Mouse (Mus musculus) hindbrain, embryonic 13.5 days (tissue): ENCODE measurements at regions not wholly inside any gene's neighbourhood (a gene's known extent, or its start where the extent isn't known, plus 50 kb on each side); places are given as distances from the start of the nearest gene placed in this dataset.

Source experiments
- ATAC-seq: fragments of 200-750 bp; cut with Nextera tagmentation; 2 replicates; pipeline ENCODE4 v1.8.0; 2017; ENCODE audit warnings: moderate TSS enrichment; ENCODE audit not compliant: low FRiP score
- H3K27ac ChIP-seq: fragments of 300-500 bp; sonication (generic); 2 replicates; pipeline ENCODE4 v1.5.1; 2015; ENCODE audit warnings: inconsistent platforms, mild to moderate bottlenecking, moderate library complexity
- H3K27me3 ChIP-seq: fragments of 300-500 bp; sonication (generic); 2 replicates; pipeline ENCODE4 v1.6.1; 2015; ENCODE audit warnings: mild to moderate bottlenecking, inconsistent platforms
- H3K36me3 ChIP-seq: fragments of 300-500 bp; sonication (generic); 2 replicates; pipeline ENCODE4 v1.6.1; 2015; ENCODE audit warnings: mild to moderate bottlenecking, inconsistent platforms
- H3K4me1 ChIP-seq: fragments of 300-500 bp; sonication (generic); replicated peaks from 2 replicates; pipeline ENCODE4 v1.6.1; 2015; ENCODE audit warnings: inconsistent platforms
- H3K4me2 ChIP-seq: fragments of 300-500 bp; sonication (generic); 2 replicates; pipeline ENCODE4 v1.6.1; 2015; ENCODE audit warnings: inconsistent platforms, mild to moderate bottlenecking, moderate library complexity
- H3K4me3 ChIP-seq: fragments of 300-500 bp; sonication (generic); 2 replicates; pipeline ENCODE4 v1.5.1; 2015; ENCODE audit warnings: mild to moderate bottlenecking, inconsistent platforms
- H3K9ac ChIP-seq: fragments of 300-500 bp; sonication (generic); 2 replicates; pipeline ENCODE4 v1.6.1; 2015; ENCODE audit warnings: mild to moderate bottlenecking, inconsistent platforms
- H3K9me3 ChIP-seq: fragments of 300-500 bp; sonication (generic); 2 replicates; pipeline ENCODE4 v1.6.1; 2016; ENCODE audit warnings: inconsistent platforms
- WGBS: fragments of 180-500 bp; shearing (Covaris S2); methylation state at CpG from one replicate; pipeline ENCODE4 v1.1.7; 2015; 5-methylcytosine and 5-hydroxymethylcytosine counted together

GRCm38 (mm10) chr17:64382894-64383293 lies 51.2 kb upstream of the Pja2 start:
- Histone ChIP-seq H3K9ac (no peak overlapping the region), H3K9me3 (no peaks in the 10 kb centered on the region)
- WGBS: 92% methylated on average over 6 of the region's 6 CpGs

DNA sequence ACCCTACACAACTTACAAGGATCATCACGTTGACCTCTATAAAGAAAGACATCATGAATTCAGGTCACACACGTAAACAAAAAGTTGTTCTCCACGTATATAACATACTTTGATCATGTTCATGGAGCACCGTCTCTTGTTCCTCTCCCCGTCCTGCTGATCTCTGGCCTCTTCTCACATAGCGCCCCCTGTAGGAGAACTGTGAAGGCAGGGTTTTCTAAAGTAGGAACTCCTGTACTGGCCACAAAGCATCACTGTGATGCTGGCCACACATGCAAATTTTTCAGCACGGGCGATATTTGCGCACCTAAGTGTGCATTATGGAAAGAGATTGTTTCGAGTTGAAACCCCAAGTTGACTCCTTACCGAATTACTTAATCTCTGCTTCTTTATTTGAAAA lies 51.9 kb upstream of the Pja2 start:
- ATAC-seq: no peak
- 89% methylated on average over 11 of the region's 11 CpGs for WGBS
- Histone ChIP-seq H3K9me3 (no peaks in the 10 kb centered on the region), H3K36me3 (no peaks in the 10 kb centered on the region), H3K27me3 (no peaks in the 10 kb centered on the region), H3K4me2 (no peak overlapping the region), H3K4me3 (no peak overlapping the region), H3K9ac (no peak overlapping the region), H3K27ac (no peak overlapping the region), H3K4me1 (no peaks in the 10 kb centered on the region)

More at GRCm38 (mm10) chr17:64382894-64383293, 51.2 kb upstream of the Pja2 start:
- no peaks in the 10 kb centered on the region for H3K36me3 ChIP-seq
- no peak overlapping the region for H3K27ac ChIP-seq
- H3K4me1 ChIP-seq: no peaks in the 10 kb centered on the region
- no peak for ATAC-seq
- H3K4me2 ChIP-seq: no peak overlapping the region
- H3K27me3 ChIP-seq: no peaks in the 10 kb centered on the region
- no peak overlapping the region for H3K4me3 ChIP-seq

DNA sequence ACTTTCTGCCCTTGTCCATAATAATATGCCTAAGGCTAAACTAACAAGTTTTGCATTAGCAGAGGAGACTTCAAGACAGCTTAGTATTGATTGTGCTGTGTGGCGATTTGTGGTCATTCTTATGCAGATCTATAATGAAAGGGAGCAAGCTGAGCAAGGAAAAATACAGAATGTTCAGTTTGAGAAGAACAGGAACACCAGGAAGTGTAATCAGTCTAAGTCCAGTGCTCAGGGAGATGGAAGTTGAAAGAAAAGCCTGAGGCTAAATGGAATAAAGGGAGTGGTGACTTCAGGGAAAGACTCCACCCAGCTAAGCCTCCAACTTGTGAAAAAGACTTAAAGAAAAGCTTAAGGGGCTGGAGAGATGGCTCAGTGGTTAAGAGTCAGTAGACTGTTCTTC lies 58.6 kb upstream of the Pja2 start:
- H3K36me3 ChIP-seq: no peaks in the 10 kb centered on the region
- H3K27ac ChIP-seq: no peak overlapping the region
- no peak for ATAC-seq
- H3K4me2 ChIP-seq: no peak overlapping the region
- no peaks in the 10 kb centered on the region for H3K9me3 ChIP-seq
- no peaks in the 10 kb centered on the region for H3K27me3 ChIP-seq
- no peak overlapping the region for H3K4me3 ChIP-seq
- no peaks in the 10 kb centered on the region for H3K4me1 ChIP-seq
- 71% methylated on average over 1 of the region's 1 CpGs for whole genome bisulfite sequencing
- no peak overlapping the region for H3K9ac ChIP-seq

- H3K9ac ChIP-seq: no peak overlapping the region
- no peak overlapping the region for H3K4me3 ChIP-seq
- H3K36me3 ChIP-seq: no peaks in the 10 kb centered on the region
- no peaks in the 10 kb centered on the region for H3K4me1 ChIP-seq
- H3K9me3 ChIP-seq: no peaks in the 10 kb centered on the region
- ATAC-seq: no peak
- no peaks in the 10 kb centered on the region for H3K27me3 ChIP-seq
- H3K27ac ChIP-seq: no peak overlapping the region
- 63% methylated on average over 12 of the region's 12 CpGs for WGBS
- no peak overlapping the region for H3K4me2 ChIP-seq
Measured at GRCm38 (mm10) chr17:64397254-64397897, 65.7 kb upstream of the Pja2 start.

- Histone ChIP-seq H3K36me3 (no peaks in the 10 kb centered on the region), H3K4me1 (no peaks in the 10 kb centered on the region), H3K4me2 (no peak overlapping the region), H3K9ac (no peak overlapping the region), H3K27me3 (no peaks in the 10 kb centered on the region), H3K4me3 (no peak overlapping the region), H3K9me3 (no peaks in the 10 kb centered on the region), H3K27ac (no peak overlapping the region)
- WGBS: 78% methylated on average over 9 of the region's 9 CpGs
- no peak for ATAC-seq
Measured at GRCm38 (mm10) chr17:64398114-64398692, 66.5 kb upstream of the Pja2 start.

GRCm38 (mm10) chr17:64398708-64399107 lies 67.0 kb upstream of the Pja2 start:
- no peaks in the 10 kb centered on the region for H3K27me3 ChIP-seq
- no peaks in the 10 kb centered on the region for H3K9me3 ChIP-seq
- H3K27ac ChIP-seq: no peak overlapping the region
- H3K36me3 ChIP-seq: no peaks in the 10 kb centered on the region
- no peak overlapping the region for H3K4me3 ChIP-seq
- H3K4me1 ChIP-seq: no peaks in the 10 kb centered on the region
- WGBS: 78% methylated on average over 3 of the region's 3 CpGs
- H3K9ac ChIP-seq: no peak overlapping the region
- H3K4me2 ChIP-seq: no peak overlapping the region
- no peak for ATAC-seq

GRCm38 (mm10) chr17:64406742-64407254 lies 75.1 kb upstream of the Pja2 start:
- H3K27me3 ChIP-seq: no peaks in the 10 kb centered on the region
- no peak for ATAC-seq
- H3K9me3 ChIP-seq: no peaks in the 10 kb centered on the region
- no peak overlapping the region for H3K4me3 ChIP-seq
- no peak overlapping the region for H3K27ac ChIP-seq
- H3K4me1 ChIP-seq: peaks cover 4% of the 10 kb centered on the region
- 77% methylated on average over 5 of the region's 5 CpGs for WGBS
- H3K9ac ChIP-seq: no peak overlapping the region
- no peak overlapping the region for H3K4me2 ChIP-seq
- no peaks in the 10 kb centered on the region for H3K36me3 ChIP-seq

GRCm38 (mm10) chr17:64407255-64408011 lies 75.7 kb upstream of the Pja2 start:
- Histone ChIP-seq H3K36me3 (no peaks in the 10 kb centered on the region), H3K27ac (no peak overlapping the region), H3K4me3 (no peak overlapping the region), H3K9me3 (no peaks in the 10 kb centered on the region), H3K4me1 (peaks cover 4% of the 10 kb centered on the region), H3K4me2 (no peak overlapping the region), H3K27me3 (no peaks in the 10 kb centered on the region), H3K9ac (no peak overlapping the region)
- ATAC-seq: no peak
- 56% methylated on average over 13 of the region's 13 CpGs for WGBS

GRCm38 (mm10) chr17:64425811-64426210 lies 94.1 kb upstream of the Pja2 start:
- no peak for ATAC-seq
- no peaks in the 10 kb centered on the region for H3K36me3 ChIP-seq
- H3K27ac ChIP-seq: 0 out of 2 replicates have a peak overlapping the region, but pooled peaks have one; percentile 18
- H3K9me3 ChIP-seq: no peaks in the 10 kb centered on the region
- H3K4me2 ChIP-seq: no peak overlapping the region
- H3K27me3 ChIP-seq: no peaks in the 10 kb centered on the region
- 0 out of 2 replicates have a peak, but pooled peaks cover 7% of the 10 kb centered on the region for H3K4me1 ChIP-seq
- no peak overlapping the region for H3K4me3 ChIP-seq
- 83% methylated on average over 1 of the region's 1 CpGs for WGBS
- H3K9ac ChIP-seq: no peak overlapping the region

DNA sequence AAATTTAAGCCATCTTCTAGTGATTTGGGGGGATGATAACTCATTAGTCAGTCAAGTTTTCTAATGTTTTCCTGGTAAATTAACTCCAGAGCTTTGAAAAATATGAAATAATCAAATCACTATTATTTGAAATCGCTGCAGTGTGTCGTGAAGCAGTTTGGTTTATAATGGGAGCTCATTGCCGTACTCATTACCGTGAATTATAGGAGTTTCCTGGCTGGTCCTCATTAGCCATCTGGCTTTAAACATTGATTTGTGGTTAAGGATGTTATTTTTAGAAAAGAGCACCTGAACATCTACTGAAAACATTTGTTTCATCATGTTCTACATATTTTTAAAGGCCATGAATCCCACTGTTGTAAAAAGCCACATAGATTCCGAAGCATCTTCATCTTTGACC lies 94.8 kb upstream of the Pja2 start:
- 0 out of 2 replicates have a peak, but pooled peaks cover 7% of the 10 kb centered on the region for H3K4me1 ChIP-seq
- H3K4me2 ChIP-seq: no peak overlapping the region
- no peak overlapping the region for H3K9ac ChIP-seq
- ATAC-seq: no peak
- no peak overlapping the region for H3K4me3 ChIP-seq
- H3K27me3 ChIP-seq: no peaks in the 10 kb centered on the region
- WGBS: 58% methylated on average over 5 of the region's 5 CpGs
- H3K9me3 ChIP-seq: no peaks in the 10 kb centered on the region
- H3K27ac ChIP-seq: no peak overlapping the region
- H3K36me3 ChIP-seq: no peaks in the 10 kb centered on the region

GRCm38 (mm10) chr17:64439571-64439970 lies 107.9 kb upstream of the Pja2 start:
- Histone ChIP-seq H3K4me2 (no peak overlapping the region), H3K9me3 (no peaks in the 10 kb centered on the region), H3K4me1 (no peaks in the 10 kb centered on the region), H3K4me3 (no peak overlapping the region), H3K9ac (no peak overlapping the region), H3K36me3 (no peaks in the 10 kb centered on the region), H3K27me3 (no peaks in the 10 kb centered on the region), H3K27ac (no peak overlapping the region)
- no peak for ATAC-seq
- WGBS: 84% methylated on average over 1 of the region's 1 CpGs

DNA sequence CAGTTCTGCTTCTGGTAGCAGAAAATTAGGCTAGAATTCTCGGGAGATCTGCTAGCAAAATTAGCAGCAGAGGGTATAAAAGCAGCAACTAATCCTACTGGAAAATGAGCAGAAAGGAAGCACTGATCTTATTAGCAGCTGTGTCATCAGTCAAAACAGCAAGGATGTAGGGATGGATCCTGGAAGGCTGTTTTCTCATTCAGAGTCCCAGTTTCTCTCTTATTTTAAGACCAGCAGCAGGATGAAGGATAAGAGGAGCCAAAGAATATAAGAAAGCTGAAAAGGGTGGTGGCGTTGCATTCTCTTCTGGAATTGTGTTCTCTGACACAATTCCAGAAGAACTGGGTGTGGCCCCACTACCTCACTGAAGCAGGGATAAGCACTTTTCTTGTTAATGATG lies 123.0 kb upstream of the Pja2 start:
- no peak overlapping the region for H3K9ac ChIP-seq
- no peaks in the 10 kb centered on the region for H3K27me3 ChIP-seq
- H3K9me3 ChIP-seq: peaks cover 7% of the 10 kb centered on the region; the same call in 1 of the 2 replicates
- H3K4me3 ChIP-seq: no peak overlapping the region
- no peak overlapping the region for H3K27ac ChIP-seq
- ATAC-seq: no peak
- H3K4me1 ChIP-seq: 0 out of 2 replicates have a peak, but pooled peaks cover 6% of the 10 kb centered on the region
- H3K4me2 ChIP-seq: no peak overlapping the region
- H3K36me3 ChIP-seq: no peaks in the 10 kb centered on the region
- WGBS: 61% methylated on average over 2 of the region's 2 CpGs
